Mouse (Mus musculus): ENCODE data around the gene Pik3r5. TPM values are rescaled to one million over a fixed set of nuclear protein-coding genes. Genes with fewer than 3 reads are reported as not detected.

Pik3r5 gene
- polyA plus RNA-seq, 1 experiment from 2014 or later: 0.26 TPM

GRCm38 (mm10) chr11:68532773-68533172 is 100.9 kb downstream of the Pik3r5 start:
- Histone ChIP-seq H3K9ac (ENCODE audit: low read depth, low read length) (no peak overlapping the region), H3K9me3 (ENCODE audit: control insufficient read depth, low read length) (no peaks in the 10 kb centered on the region), H3K4me1 (ENCODE audit: control insufficient read depth, insufficient read depth, low read depth, low read length) (no peaks in the 10 kb centered on the region), H3K4me2 (ENCODE audit: low read length) (no peak overlapping the region), H3K27ac (ENCODE audit: low read depth, low read length) (no peak overlapping the region), H3K27me3 (replicated peaks; ENCODE audit: control insufficient read depth, insufficient read depth, low read length) (no peaks in the 10 kb centered on the region), H3K4me3 (ENCODE audit: low read length) (no peak overlapping the region), H3K36me3 (ENCODE audit: control insufficient read depth, insufficient read depth, low read length) (no peaks in the 10 kb centered on the region)
- ATAC-seq: no peak
- WGBS: 86% methylated on average over 5 of the region's 5 CpGs

GRCm38 (mm10) chr11:68533971-68534475 is 102.1 kb downstream of the Pik3r5 start:
- H3K27ac ChIP-seq (ENCODE audit: low read depth, low read length): no peak overlapping the region
- H3K36me3 ChIP-seq (ENCODE audit: control insufficient read depth, insufficient read depth, low read length): no peaks in the 10 kb centered on the region
- no peaks in the 10 kb centered on the region for H3K4me1 ChIP-seq (ENCODE audit: control insufficient read depth, insufficient read depth, low read depth, low read length)
- no peak for ATAC-seq
- no peaks in the 10 kb centered on the region for H3K9me3 ChIP-seq (ENCODE audit: control insufficient read depth, low read length)
- 72% methylated on average over 6 of the region's 6 CpGs for WGBS
- H3K4me3 ChIP-seq (ENCODE audit: low read length): no peak overlapping the region
- no peak overlapping the region for H3K9ac ChIP-seq (ENCODE audit: low read depth, low read length)
- H3K27me3 ChIP-seq (replicated peaks; ENCODE audit: control insufficient read depth, insufficient read depth, low read length): no peaks in the 10 kb centered on the region
- H3K4me2 ChIP-seq (ENCODE audit: low read length): no peak overlapping the region

- no peak for ATAC-seq
- no peaks in the 10 kb centered on the region for H3K27me3 ChIP-seq (replicated peaks; ENCODE audit: control insufficient read depth, insufficient read depth, low read length)
- H3K9ac ChIP-seq (ENCODE audit: low read depth, low read length): no peak overlapping the region
- H3K27ac ChIP-seq (ENCODE audit: low read depth, low read length): no peak overlapping the region
- H3K4me3 ChIP-seq (ENCODE audit: low read length): no peak overlapping the region
- no peaks in the 10 kb centered on the region for H3K36me3 ChIP-seq (ENCODE audit: control insufficient read depth, insufficient read depth, low read length)
- H3K9me3 ChIP-seq (ENCODE audit: control insufficient read depth, low read length): no peaks in the 10 kb centered on the region
- 70% methylated on average over 4 of the region's 4 CpGs for WGBS
- H3K4me1 ChIP-seq (ENCODE audit: control insufficient read depth, insufficient read depth, low read depth, low read length): no peaks in the 10 kb centered on the region
- H3K4me2 ChIP-seq (ENCODE audit: low read length): no peak overlapping the region
These were observed 104.1 kb downstream of the Pik3r5 start for GRCm38 (mm10) chr11:68536026-68536425.

- no peaks in the 10 kb centered on the region for H3K36me3 ChIP-seq (ENCODE audit: control insufficient read depth, insufficient read depth, low read length)
- no peak overlapping the region for H3K4me2 ChIP-seq (ENCODE audit: low read length)
- H3K9me3 ChIP-seq (ENCODE audit: control insufficient read depth, low read length): no peaks in the 10 kb centered on the region
- 42% methylated on average over 4 of the region's 4 CpGs for WGBS
- H3K9ac ChIP-seq (ENCODE audit: low read depth, low read length): no peak overlapping the region
- no peaks in the 10 kb centered on the region for H3K4me1 ChIP-seq (ENCODE audit: control insufficient read depth, insufficient read depth, low read depth, low read length)
- no peak overlapping the region for H3K4me3 ChIP-seq (ENCODE audit: low read length)
- no peak overlapping the region for H3K27ac ChIP-seq (ENCODE audit: low read depth, low read length)
- H3K27me3 ChIP-seq (replicated peaks; ENCODE audit: control insufficient read depth, insufficient read depth, low read length): no peaks in the 10 kb centered on the region
- ATAC-seq: no peak
These were observed 104.5 kb downstream of the Pik3r5 start for GRCm38 (mm10) chr11:68536465-68536864.

GRCm38 (mm10) chr11:68539621-68540020 is 107.7 kb downstream of the Pik3r5 start:
- H3K4me2 ChIP-seq (ENCODE audit: low read length): no peak overlapping the region
- H3K9me3 ChIP-seq (ENCODE audit: control insufficient read depth, low read length): no peaks in the 10 kb centered on the region
- no peak overlapping the region for H3K4me3 ChIP-seq (ENCODE audit: low read length)
- H3K4me1 ChIP-seq (ENCODE audit: control insufficient read depth, insufficient read depth, low read depth, low read length): no peaks in the 10 kb centered on the region
- ATAC-seq: no peak
- no peaks in the 10 kb centered on the region for H3K36me3 ChIP-seq (ENCODE audit: control insufficient read depth, insufficient read depth, low read length)
- WGBS: 65% methylated on average over 5 of the region's 5 CpGs
- no peaks in the 10 kb centered on the region for H3K27me3 ChIP-seq (replicated peaks; ENCODE audit: control insufficient read depth, insufficient read depth, low read length)
- no peak overlapping the region for H3K27ac ChIP-seq (ENCODE audit: low read depth, low read length)
- no peak overlapping the region for H3K9ac ChIP-seq (ENCODE audit: low read depth, low read length)

- Histone ChIP-seq H3K27me3 (replicated peaks; ENCODE audit: control insufficient read depth, insufficient read depth, low read length) (no peaks in the 10 kb centered on the region), H3K4me3 (ENCODE audit: low read length) (no peak overlapping the region), H3K9ac (ENCODE audit: low read depth, low read length) (no peak overlapping the region), H3K9me3 (ENCODE audit: control insufficient read depth, low read length) (no peaks in the 10 kb centered on the region), H3K4me1 (ENCODE audit: control insufficient read depth, insufficient read depth, low read depth, low read length) (no peaks in the 10 kb centered on the region; the same call in 1 of the 2 replicates), H3K4me2 (ENCODE audit: low read length) (no peak overlapping the region), H3K27ac (ENCODE audit: low read depth, low read length) (no peak overlapping the region), H3K36me3 (ENCODE audit: control insufficient read depth, insufficient read depth, low read length) (no peaks in the 10 kb centered on the region)
- 13% methylated on average over 8 of the region's 8 CpGs for WGBS
- ATAC-seq: no peak
These were observed 112.6 kb downstream of the Pik3r5 start for GRCm38 (mm10) chr11:68544554-68544953.

GRCm38 (mm10) chr11:68545172-68545571 is 113.3 kb downstream of the Pik3r5 start:
- Histone ChIP-seq H3K27ac (ENCODE audit: low read depth, low read length) (no peak overlapping the region), H3K36me3 (ENCODE audit: control insufficient read depth, insufficient read depth, low read length) (no peaks in the 10 kb centered on the region), H3K27me3 (replicated peaks; ENCODE audit: control insufficient read depth, insufficient read depth, low read length) (no peaks in the 10 kb centered on the region), H3K4me1 (ENCODE audit: control insufficient read depth, insufficient read depth, low read depth, low read length) (no peaks in the 10 kb centered on the region; the same call in 1 of the 2 replicates), H3K9me3 (ENCODE audit: control insufficient read depth, low read length) (no peaks in the 10 kb centered on the region), H3K4me2 (ENCODE audit: low read length) (no peak overlapping the region), H3K4me3 (ENCODE audit: low read length) (no peak overlapping the region), H3K9ac (ENCODE audit: low read depth, low read length) (no peak overlapping the region)
- no peak for ATAC-seq
- 51% methylated on average over 7 of the region's 7 CpGs for WGBS

GRCm38 (mm10) chr11:68545682-68546222 is 113.8 kb downstream of the Pik3r5 start:
- H3K4me3 ChIP-seq (ENCODE audit: low read length): no peak overlapping the region
- no peaks in the 10 kb centered on the region; the same call in 1 of the 2 replicates for H3K4me1 ChIP-seq (ENCODE audit: control insufficient read depth, insufficient read depth, low read depth, low read length)
- no peaks in the 10 kb centered on the region for H3K27me3 ChIP-seq (replicated peaks; ENCODE audit: control insufficient read depth, insufficient read depth, low read length)
- no peaks in the 10 kb centered on the region for H3K36me3 ChIP-seq (ENCODE audit: control insufficient read depth, insufficient read depth, low read length)
- WGBS: 87% methylated on average over 8 of the region's 8 CpGs
- no peaks in the 10 kb centered on the region for H3K9me3 ChIP-seq (ENCODE audit: control insufficient read depth, low read length)
- no peak overlapping the region for H3K27ac ChIP-seq (ENCODE audit: low read depth, low read length)
- ATAC-seq: no peak
- H3K9ac ChIP-seq (ENCODE audit: low read depth, low read length): no peak overlapping the region
- H3K4me2 ChIP-seq (ENCODE audit: low read length): no peak overlapping the region

All from hindbrain, embryonic 16.5 days (tissue).